Mouse (Mus musculus): ENCODE measurements around the gene Mbnl2.

GRCm38 (mm10) chr14:120280136-120280535, 4.7 kb downstream of the Mbnl2 start:
- TF ChIP-seq CTCF (IDR thresholded peaks at IDR 0.05; ENCODE audit: extremely low read depth, insufficient read depth, insufficient read length, insufficient replicate concordance) (no peak), POLR2A (IDR thresholded peaks at IDR 0.05; ENCODE audit: low read depth, low read length) (no peak)
